Mouse (Mus musculus): ENCODE measurements around the gene 2210418O10Rik.
"Not testable (repeated sequence)": the region's sequence is repeated elsewhere in the genome, so short reads cannot be mapped to it uniquely, and the experiment has no call there.

The 2210418O10Rik gene

DNA sequence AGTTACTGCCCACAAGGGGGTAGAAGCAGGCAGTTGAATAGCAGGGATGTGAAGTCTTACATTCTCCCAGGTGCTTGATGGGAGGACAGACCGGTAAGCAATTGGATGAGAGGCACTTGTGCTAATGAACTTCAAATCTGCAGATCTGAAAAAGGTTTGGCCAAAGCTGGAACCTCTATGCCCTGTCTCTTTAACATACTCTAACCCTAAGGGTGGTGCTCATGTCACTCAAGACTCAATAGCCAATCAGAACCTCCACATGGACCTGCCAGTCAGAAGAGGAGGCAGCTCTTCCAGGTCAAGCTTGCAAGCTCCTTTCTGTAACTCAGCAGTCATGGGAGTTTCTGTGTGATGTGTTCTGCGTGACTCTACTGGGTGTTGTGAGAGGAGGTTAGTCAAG, at the start of gene 2210418O10Rik:
TSS of gene 2210418O10Rik (plus strand) at position 301 of the 400 bp plus-strand sequence.
- not testable (repeated sequence) for DNase-seq (ENCODE audit: low spot score)

DNA sequence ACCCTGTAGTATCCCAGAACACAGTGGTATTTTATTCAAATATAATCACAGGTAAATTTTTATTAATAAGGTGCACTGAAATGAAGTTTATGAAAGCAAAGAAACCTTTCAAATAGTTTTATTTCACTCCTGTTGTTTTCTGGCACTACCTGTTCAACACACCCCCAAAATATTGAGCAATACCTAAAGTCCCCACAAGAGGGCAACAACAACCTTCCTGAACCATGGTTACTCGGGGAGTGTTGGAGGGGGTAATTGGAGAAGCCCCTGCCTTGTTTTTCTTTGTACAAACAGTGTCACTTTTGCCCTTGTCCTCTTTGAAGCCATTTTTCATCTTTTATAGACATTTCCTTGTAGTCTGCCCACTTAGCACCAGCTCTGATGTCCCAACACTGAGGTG, 22.1 kb downstream of the 2210418O10Rik start:
- not testable (repeated sequence) for DNase-seq (ENCODE audit: low spot score)
